Mouse (Mus musculus) layer of hippocampus, postnatal 25 days (tissue): ENCODE results near the gene Cdc42ep4. TPM values are rescaled to one million over a fixed set of nuclear protein-coding genes. Genes with fewer than 3 reads are reported as not detected.

Experiments used
- DNase-seq, 2 experiments: peaks; one replicate each; pipeline ENCODE4 v3.0.0; 2022; ENCODE audit warnings: mixed read lengths in 2 of 2, low spot score in 1 of 2; ENCODE audit errors: extremely low spot score in 1 of 2
- total RNA-seq, 2 experiments: library from RNA; stranded (reverse); gene quantifications; 2 replicates each; pipeline ENCODE4 v1.2.3; 2021

Gene Cdc42ep4
- total RNA-seq, 2 experiments from 2014 or later: 41.4 to 41.8 TPM

DNA sequence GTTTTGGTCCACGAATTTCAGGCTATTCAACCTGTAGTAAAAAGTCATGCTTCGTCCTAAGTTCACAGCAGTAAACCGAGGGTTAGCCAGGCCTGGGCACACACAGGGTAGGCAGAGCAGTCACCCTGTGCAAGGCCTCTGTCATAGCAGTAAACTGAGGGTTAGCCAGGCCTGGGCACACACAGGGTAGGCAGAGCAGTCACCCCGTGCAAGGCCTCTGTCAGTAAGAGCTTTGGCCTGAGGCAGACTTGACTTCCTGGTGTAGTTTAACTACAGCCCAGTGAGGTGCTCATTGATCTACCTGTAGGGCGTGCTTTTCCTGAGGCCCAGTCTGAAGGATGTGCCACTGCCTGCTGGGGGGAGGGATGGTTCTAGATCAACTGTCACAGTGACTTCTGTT, 60.4 kb downstream of the Cdc42ep4 start:
- no peak for DNase-seq

DNA sequence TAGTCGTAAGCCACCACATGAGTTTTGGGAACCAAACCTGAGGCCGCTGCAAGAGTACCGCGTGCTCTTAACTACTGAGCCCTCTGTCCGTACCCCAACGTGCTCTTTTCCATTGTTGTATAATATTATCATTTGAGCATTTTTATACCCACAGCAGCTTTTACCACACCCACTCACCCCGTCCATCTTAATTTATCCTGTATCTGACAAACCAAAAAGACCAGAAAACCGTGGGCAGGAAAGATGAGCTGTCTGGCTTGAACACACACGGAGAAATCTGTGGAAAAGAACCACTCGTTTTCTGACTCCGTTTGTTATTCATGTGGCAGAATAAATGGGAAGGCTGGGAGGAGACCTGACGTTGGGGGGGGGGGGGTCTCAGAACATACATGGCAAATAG, 61.2 kb downstream of the Cdc42ep4 start:
- no peak for DNase-seq

DNA sequence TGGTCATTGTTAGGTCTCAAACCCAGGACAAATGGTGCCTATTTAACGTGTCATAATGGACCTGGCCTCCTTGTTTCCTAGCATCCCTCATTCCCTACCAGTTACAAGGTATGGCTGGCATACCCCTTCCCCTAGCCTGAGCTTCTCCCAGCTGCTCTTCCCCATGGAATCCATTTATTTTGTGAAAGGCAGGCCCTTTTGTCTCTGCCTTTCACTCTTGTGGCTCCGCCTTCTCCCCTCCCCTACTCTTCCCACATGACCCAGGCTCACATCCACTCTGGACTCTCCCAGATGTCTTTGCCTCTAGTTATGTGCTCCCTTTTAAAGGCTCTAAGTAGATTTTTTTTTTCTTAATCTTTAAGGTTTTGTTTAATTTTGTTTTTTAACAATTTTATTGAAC, 64.7 kb downstream of the Cdc42ep4 start:
- DNase-seq: no peak

DNA sequence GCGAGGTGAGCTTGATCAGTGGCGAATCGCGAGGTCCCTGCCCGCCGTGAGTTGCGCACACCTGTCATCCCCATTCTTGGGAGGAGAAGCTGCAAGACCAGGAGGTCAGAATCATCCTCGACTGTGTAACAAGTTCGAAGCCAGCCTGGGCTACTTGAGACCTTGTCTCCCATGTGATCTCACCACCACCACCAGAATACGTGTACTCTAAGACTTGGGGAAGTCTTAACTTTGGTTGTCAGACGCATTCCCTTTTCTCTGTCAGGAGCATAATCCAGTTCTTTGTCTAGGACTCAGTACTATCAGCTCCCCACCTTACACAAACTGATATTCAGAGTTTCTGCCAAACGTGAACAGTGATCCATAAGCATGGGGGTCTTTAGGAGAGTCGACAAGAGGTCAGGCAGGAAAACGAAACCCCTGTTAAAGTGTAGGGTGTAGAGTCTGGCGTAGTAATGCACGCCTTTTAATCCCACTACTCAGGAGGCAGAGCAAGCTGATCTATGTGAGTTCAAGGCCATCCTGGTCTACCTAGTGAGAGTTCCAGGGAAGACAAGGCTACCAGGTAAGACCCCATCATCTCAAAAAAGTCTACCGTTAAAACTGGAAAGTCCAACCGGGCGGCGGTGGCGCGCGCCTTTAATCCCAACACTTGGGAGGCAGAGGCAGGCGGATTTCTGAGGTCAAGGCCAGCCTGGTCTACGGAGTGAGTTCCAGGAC, 66.8 kb downstream of the Cdc42ep4 start:
- DNase-seq: no peak

DNA sequence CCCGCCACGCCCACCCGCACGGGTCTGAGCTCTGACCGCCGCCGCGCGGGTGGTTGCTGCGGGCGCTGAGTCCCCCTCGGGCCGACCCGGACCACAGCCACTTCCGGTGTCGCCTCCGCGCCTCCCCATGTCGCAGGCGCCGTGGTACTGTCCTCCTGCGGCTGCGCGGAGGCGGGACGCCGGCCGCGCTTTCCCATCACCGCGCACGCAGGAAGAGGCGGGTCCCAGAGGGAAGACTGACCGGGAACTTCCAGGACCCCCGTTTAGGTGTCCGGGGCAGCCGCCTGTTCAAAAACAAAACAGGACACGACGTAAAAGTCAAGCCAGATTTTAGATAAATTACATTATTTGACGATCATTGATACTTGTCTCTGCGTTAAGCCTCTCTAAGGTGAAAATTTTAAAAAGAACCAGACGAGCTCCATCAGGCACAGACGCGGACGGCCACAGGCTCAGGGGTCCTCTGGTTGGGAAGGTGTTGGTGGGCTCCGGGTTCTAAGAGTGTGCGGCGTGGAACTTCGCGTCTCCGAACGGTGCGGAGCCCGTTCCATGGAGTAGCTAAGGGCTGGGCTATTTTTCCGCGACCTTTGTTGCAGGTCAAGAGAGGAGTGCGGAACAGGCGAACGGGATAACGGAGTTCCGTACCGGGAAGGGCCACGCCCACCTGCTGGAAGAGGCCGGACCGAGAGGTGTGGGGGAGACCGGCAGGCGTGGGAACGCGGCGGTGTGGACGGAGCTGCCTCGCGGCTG, 67.5 kb downstream of the Cdc42ep4 start, which contains the start of the genes Fam104a and D11Wsu47e:
Fam104a (minus strand) TSS at position 199 of the 750 bp plus-strand sequence.
D11Wsu47e (plus strand) TSS at position 456 of the 750 bp plus-strand sequence.
- DNase-seq: peak; percentile 97 to 99

DNA sequence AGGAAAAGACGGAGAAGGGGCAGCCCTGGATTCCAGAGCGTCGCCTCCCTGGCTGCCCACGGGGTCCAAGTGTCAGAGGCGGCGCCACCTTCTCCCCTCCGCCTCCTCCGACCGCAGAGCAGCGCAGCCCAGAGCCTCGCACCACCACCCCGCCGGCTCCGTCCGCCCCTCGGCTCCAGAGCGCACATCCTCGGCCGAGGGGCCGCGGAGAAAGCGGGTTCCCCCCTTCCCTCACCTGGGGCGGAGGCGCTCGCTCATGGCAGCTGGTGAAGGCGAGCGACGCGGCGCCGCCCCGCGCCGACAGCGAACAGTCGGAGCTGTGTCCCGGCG, 68.1 kb downstream of the Cdc42ep4 start:
- no peak for DNase-seq

DNA sequence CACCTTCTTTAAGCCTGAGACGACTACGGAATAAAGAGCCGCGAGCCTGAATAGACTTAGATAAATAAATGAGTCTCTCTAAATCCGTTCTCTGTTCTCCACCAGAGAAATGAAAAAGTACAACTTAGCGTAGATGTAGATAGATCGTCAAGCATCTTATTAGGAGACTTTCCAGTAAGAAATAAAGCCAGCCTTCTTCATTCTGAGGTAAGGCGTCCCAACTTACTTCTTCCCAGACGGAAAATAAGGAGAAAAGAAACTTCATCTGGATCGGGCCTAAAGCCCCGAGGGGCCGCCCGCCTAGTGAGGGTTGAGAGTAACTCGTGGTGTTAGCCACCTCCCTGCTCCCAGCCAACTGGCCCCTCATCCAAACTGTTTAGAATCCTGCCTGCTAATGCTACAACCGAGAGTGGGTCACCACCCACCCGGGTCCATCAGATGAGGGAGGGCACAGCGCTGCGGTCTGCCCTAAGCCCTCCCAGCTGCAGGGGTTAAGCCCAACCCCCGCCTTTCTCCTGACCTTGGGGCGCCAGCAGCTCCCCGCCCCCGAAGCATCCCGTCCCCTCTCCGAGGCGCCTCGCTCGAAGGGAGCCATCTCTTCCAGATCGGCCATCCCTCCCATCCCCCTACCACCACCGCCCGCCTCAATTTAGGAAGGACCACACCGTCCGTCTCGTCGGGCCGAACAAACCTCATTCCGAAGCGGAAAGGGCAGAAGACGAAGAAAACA, 68.6 kb downstream of the Cdc42ep4 start:
- peak in 1 of 2 experiments; percentile 24 for DNase-seq

DNA sequence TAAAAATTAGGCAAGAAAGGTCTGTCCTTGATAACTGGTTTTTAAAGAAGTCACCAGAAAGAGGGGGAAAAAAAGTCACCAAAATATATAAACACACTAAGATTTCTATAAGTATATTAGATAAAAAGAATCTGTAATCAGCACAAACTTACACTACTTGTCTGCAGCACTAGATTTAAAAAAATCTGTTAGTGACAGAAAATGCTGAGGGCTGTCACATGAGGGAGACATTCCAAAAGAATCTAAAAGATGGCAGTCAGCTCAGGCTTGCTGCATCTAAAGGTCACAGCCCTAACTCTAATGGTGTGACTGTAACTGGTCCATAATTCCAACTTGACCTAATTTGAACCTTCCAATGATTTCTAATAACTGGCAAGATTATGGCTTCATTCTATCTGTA, 69.7 kb downstream of the Cdc42ep4 start:
- DNase-seq: no peak

DNA sequence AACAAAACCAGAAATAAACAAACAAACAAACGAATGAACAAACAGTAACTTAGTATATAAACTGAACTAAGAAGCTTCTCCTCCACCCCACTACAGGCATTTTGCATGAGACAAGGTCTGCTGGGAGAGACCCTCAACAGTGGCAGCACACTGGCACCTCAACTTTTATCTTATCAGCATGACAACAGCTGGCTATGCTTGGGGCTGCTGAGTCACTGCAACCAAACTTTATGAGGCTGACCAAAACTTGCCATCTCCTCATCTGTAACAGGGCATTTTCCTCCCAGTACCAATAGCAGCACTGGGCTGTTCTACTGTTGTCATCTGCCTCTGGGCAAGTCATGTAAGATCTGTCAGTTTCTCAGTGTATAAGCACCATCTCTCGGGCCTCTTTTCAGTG, 70.7 kb downstream of the Cdc42ep4 start:
- DNase-seq: no peak

DNA sequence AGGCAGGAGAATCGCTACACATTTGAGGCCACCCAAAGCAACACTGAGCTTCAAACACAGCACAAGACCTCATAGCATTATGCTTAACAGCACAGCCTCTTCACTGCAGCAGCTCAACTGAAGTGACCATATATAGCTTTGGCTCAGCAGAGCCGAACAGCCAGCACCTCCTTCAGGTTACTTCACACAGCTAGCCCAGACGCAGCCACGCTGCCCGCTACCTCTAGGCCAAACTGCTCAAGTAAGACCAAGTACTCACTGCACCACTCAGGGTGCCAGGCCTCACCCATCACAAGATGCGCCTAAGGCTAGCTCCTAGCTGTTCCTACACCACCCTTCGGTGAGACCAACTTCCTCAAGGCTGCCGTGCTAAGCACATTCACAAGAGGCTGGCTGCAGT, 73.3 kb downstream of the Cdc42ep4 start:
- DNase-seq: no peak

DNA sequence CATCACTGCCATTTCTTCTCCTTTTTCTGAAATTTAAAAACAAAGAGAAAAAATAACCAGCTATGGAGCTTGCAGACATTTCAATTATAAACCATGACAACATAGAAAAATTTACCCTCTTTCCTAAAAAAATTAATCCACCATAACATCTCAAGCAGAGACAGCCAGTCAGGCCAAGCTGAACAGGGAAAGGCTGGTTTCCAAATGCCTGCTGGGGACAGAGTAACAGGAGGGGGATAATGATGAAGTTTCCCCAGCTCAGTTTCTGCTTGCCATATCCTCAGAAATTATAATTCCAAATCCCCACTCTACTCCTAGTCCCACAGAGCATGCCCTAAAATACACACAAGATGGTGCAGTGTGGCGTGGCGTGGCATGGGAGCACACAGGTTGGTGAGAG, 74.3 kb downstream of the Cdc42ep4 start:
- DNase-seq: no peak

Other genes with a start within 250 kb of the Cdc42ep4 start
- gene Sstr2, start 132.5 kb downstream of the Cdc42ep4 start, total RNA-seq: 10 to 100 TPM; 25.6 to 27.3 TPM
- gene Cog1, start 102.7 kb downstream of the Cdc42ep4 start, total RNA-seq: 10 to 100 TPM; 53.4 to 64.0 TPM
- gene Slc39a11, start 101.8 kb downstream of the Cdc42ep4 start, total RNA-seq: 10 to 100 TPM; 23.0 to 23.3 TPM
- gene Fam104a, start 67.7 kb downstream of the Cdc42ep4 start, total RNA-seq: 10 to 100 TPM; 26.6 to 27.9 TPM
- gene D11Wsu47e, start 67.5 kb downstream of the Cdc42ep4 start, total RNA-seq: 10 to 100 TPM; 11.8 to 13.5 TPM
- under 1 TPM in 1 of 2 experiments, not detected in 1; 0.22 TPM for gene Cpsf4l, start 41.9 kb downstream of the Cdc42ep4 start, total RNA-seq